Mouse (Mus musculus) heart, adult 2 months (tissue): ENCODE results near the gene Otop2. TPM values are rescaled to one million over a fixed set of nuclear protein-coding genes. Genes with fewer than 3 reads are reported as not detected.
A peak's percentile ranks its signal among the peaks of the same experiment; 100 is the strongest.

Experiments used
- DNase-seq, 2 experiments: peaks; one replicate each; pipeline ENCODE4 v3.0.0; 2021
- H3K27ac ChIP-seq: fragments of 200-600 bp; 2 replicates; pipeline ENCODE4 v1.8.1; 2022
- H3K27me3 ChIP-seq: fragments of 200-500 bp; 2 replicates; pipeline ENCODE4 v1.6.1; 2012; ENCODE audit warnings: mild to moderate bottlenecking, low read length, inconsistent platforms, mixed read lengths; ENCODE audit not compliant: control insufficient read depth, insufficient read depth
- H3K36me3 ChIP-seq: fragments of 200-500 bp; 2 replicates; pipeline ENCODE4 v1.6.1; 2012; ENCODE audit warnings: low read length, inconsistent platforms; ENCODE audit not compliant: control insufficient read depth, insufficient read depth
- H3K4me1 ChIP-seq: fragments of 200-500 bp; 2 replicates; pipeline ENCODE4 v1.6.1; 2011; ENCODE audit warnings: low read length; ENCODE audit not compliant: control insufficient read depth, insufficient read depth
- H3K4me3 ChIP-seq: fragments of 200-600 bp; 2 replicates; pipeline ENCODE4 v1.8.1; 2022
- H3K79me2 ChIP-seq: fragments of 200-500 bp; replicated peaks from 2 replicates; pipeline ENCODE4 v1.6.1; 2012; ENCODE audit warnings: mild to moderate bottlenecking, inconsistent platforms, low read length, moderate library complexity, mixed read lengths; ENCODE audit not compliant: control insufficient read depth, insufficient read depth
- H3K9ac ChIP-seq: fragments of 200-500 bp; 2 replicates; pipeline ENCODE4 v1.6.1; 2012; ENCODE audit warnings: low read depth, mild to moderate bottlenecking, control low read depth, inconsistent platforms, low read length, mixed read lengths
- CTCF ChIP-seq: fragments of 200-600 bp; IDR thresholded peaks from 2 replicates; pipeline ENCODE4 v1.8.1; 2022; ENCODE audit warnings: antibody characterized with exemption, mild to moderate bottlenecking, moderate library complexity
- EP300 ChIP-seq: fragments of 200-500 bp; IDR thresholded peaks from 2 replicates; pipeline ENCODE4 v1.6.1; 2011; ENCODE audit warnings: low read depth, low read length, control low read depth; ENCODE audit not compliant: insufficient read depth
- POLR2A ChIP-seq: fragments of 200-500 bp; IDR thresholded peaks from 2 replicates; pipeline ENCODE4 v1.6.1; 2011; ENCODE audit warnings: mild to moderate bottlenecking, low read depth, low read length, control low read depth; ENCODE audit not compliant: insufficient read depth
- WGBS: fragments of 180-500 bp; shearing (Covaris S2); methylation state at CpG from one replicate; pipeline ENCODE4 v1.1.7; 2018; 5-methylcytosine and 5-hydroxymethylcytosine counted together
- intact Hi-C: fragments of 180-260 bp; cut with DNase I; formaldehyde crosslinking; loops from one replicate; pipeline ENCODE4 v1.15.1; 2025
- polyA plus RNA-seq: library from polyadenylated mRNA; depleted of rRNA; stranded (reverse); fragments of >200 nt; gene quantifications from 2 replicates; pipeline ENCODE4 v1.2.3, GENCODE M21; 2012; rRNA removed
- total RNA-seq, 2 experiments: library from RNA; stranded (reverse); gene quantifications; 2 replicates each; pipeline ENCODE4 v1.2.3; 2021

The Otop2 gene
- total and polyA plus RNA-seq, 3 experiments = not detected

GRCm38 (mm10) chr11:115377254-115377653 is 70.3 kb downstream of the Otop2 start:
- Histone ChIP-seq H3K9ac (no peak overlapping the region), H3K36me3 (no peaks in the 10 kb centered on the region), H3K27ac (no peak overlapping the region), H3K27me3 (no peaks in the 10 kb centered on the region), H3K4me1 (peaks cover 4% of the 10 kb centered on the region), H3K79me2 (no peaks in the 10 kb centered on the region), H3K4me3 (no peak overlapping the region)
- WGBS = 94% methylated on average over 4 of the region's 4 CpGs
- DNase-seq = no peak
- intact Hi-C loops = no loop called here
- TF ChIP-seq EP300 = no peak
- no peak for TF ChIP-seq CTCF

- H3K27ac ChIP-seq = no peak overlapping the region
- TF ChIP-seq POLR2A = no peak
- peak; percentile 16 for TF ChIP-seq CTCF
- H3K4me3 ChIP-seq = no peak overlapping the region
- H3K4me1 ChIP-seq = peaks cover 6% of the 10 kb centered on the region
- H3K36me3 ChIP-seq = no peaks in the 10 kb centered on the region
- no peak for DNase-seq
- no peaks in the 10 kb centered on the region for H3K79me2 ChIP-seq
- WGBS = 91% methylated on average over 7 of the region's 7 CpGs
- intact Hi-C loops = no loop called here
- no peaks in the 10 kb centered on the region for H3K27me3 ChIP-seq
- H3K9ac ChIP-seq = no peak overlapping the region
Measured at GRCm38 (mm10) chr11:115377854-115378253, 70.9 kb downstream of the Otop2 start.

- intact Hi-C loops = no loop called here
- no peak for TF ChIP-seq POLR2A
- 23% methylated on average over 9 of the region's 9 CpGs for WGBS
- Histone ChIP-seq H3K27ac (peak overlapping the region; percentile 84), H3K79me2 (no peaks in the 10 kb centered on the region), H3K27me3 (no peaks in the 10 kb centered on the region), H3K4me1 (peaks cover 6% of the 10 kb centered on the region), H3K36me3 (no peaks in the 10 kb centered on the region), H3K4me3 (peak overlapping the region; percentile 76), H3K9ac (peak overlapping the region; percentile 4; the same call in 1 of the 2 replicates)
- no peak for DNase-seq
Measured at GRCm38 (mm10) chr11:115381276-115381675, 74.3 kb downstream of the Otop2 start.

Other genes starting within 250 kb of the Otop2 start
- under 1 TPM; 0.45 to 0.50 TPM for gene Cd300e, start 245.0 kb upstream of the Otop2 start, total RNA-seq
- gene Cd300e, start 245.0 kb upstream of the Otop2 start, polyA plus RNA-seq = 0.18 and 0.47 TPM in 2 replicates
- gene Rab37, start 215.7 kb upstream of the Otop2 start, total RNA-seq = under 1 TPM; 0.31 to 0.32 TPM
- 1.1 and 1.3 TPM in 2 replicates for gene Rab37, start 215.7 kb upstream of the Otop2 start, polyA plus RNA-seq
- gene Cd300lf, start 173.2 kb upstream of the Otop2 start, total RNA-seq = under 1 TPM; 0.11 to 0.60 TPM
- 0.38 and 1.00 TPM in 2 replicates for gene Cd300lf, start 173.2 kb upstream of the Otop2 start, polyA plus RNA-seq
- 10 to 100 TPM in 1 of 2 experiments, 1 to 10 TPM in 1; 8.1 to 10.1 TPM for gene Slc9a3r1, start 143.8 kb upstream of the Otop2 start, total RNA-seq
- 8.9 and 9.7 TPM in 2 replicates for gene Slc9a3r1, start 143.8 kb upstream of the Otop2 start, polyA plus RNA-seq
- 10 to 100 TPM in 1 of 2 experiments, 1 to 10 TPM in 1; 8.8 to 11.6 TPM for gene Tmem104, start 119.7 kb upstream of the Otop2 start, total RNA-seq
- 8.6 and 9.9 TPM in 2 replicates for gene Tmem104, start 119.7 kb upstream of the Otop2 start, polyA plus RNA-seq
- 10 to 100 TPM; 18.5 to 23.6 TPM for gene Nat9, start 119.3 kb upstream of the Otop2 start, total RNA-seq
- 20.2 and 31.5 TPM in 2 replicates for gene Nat9, start 119.3 kb upstream of the Otop2 start, polyA plus RNA-seq
- gene Grin2c, start 39.9 kb upstream of the Otop2 start, total RNA-seq = under 1 TPM; 0.25 to 0.26 TPM
- gene Grin2c, start 39.9 kb upstream of the Otop2 start, polyA plus RNA-seq = 1.6 and 2.0 TPM in 2 replicates
- gene Fdxr, start 30.1 kb upstream of the Otop2 start, total RNA-seq = 1 to 10 TPM; 7.1 to 8.8 TPM
- 8.4 and 8.7 TPM in 2 replicates for gene Fdxr, start 30.1 kb upstream of the Otop2 start, polyA plus RNA-seq
- 1 to 10 TPM; 1.6 to 1.8 TPM for gene Fads6, start 9.5 kb upstream of the Otop2 start, total RNA-seq
- 1.9 and 2.0 TPM in 2 replicates for gene Fads6, start 9.5 kb upstream of the Otop2 start, polyA plus RNA-seq
- under 1 TPM in 1 of 2 experiments, not detected in 1; 0.07 TPM for gene Ush1g, start 14.9 kb downstream of the Otop2 start, total RNA-seq
- 0.10 and 0.18 TPM in 2 replicates for gene Ush1g, start 14.9 kb downstream of the Otop2 start, polyA plus RNA-seq
- not detected for gene Otop3, start 27.6 kb downstream of the Otop2 start, total RNA-seq
- gene Otop3, start 27.6 kb downstream of the Otop2 start, polyA plus RNA-seq = not detected in 2 replicates
- 1 to 10 TPM; 3.0 to 5.1 TPM for gene Hid1, start 60.6 kb downstream of the Otop2 start, total RNA-seq
- 6.1 and 7.3 TPM in 2 replicates for gene Hid1, start 60.6 kb downstream of the Otop2 start, polyA plus RNA-seq
- 1 to 10 TPM; 4.5 TPM for gene Cdr2l, start 74.8 kb downstream of the Otop2 start, total RNA-seq
- gene Cdr2l, start 74.8 kb downstream of the Otop2 start, polyA plus RNA-seq = 6.2 and 6.7 TPM in 2 replicates
- gene Mrpl58, start 96.6 kb downstream of the Otop2 start, total RNA-seq = 100 to 1,000 TPM; 144 to 159 TPM
- 82.7 and 104 TPM in 2 replicates for gene Mrpl58, start 96.6 kb downstream of the Otop2 start, polyA plus RNA-seq
- gene Atp5h, start 112.8 kb downstream of the Otop2 start, total RNA-seq = 1,000 to 10,000 TPM; 1,964 to 2,328 TPM
- 830 and 1,376 TPM in 2 replicates for gene Atp5h, start 112.8 kb downstream of the Otop2 start, polyA plus RNA-seq
- 10 to 100 TPM; 26.6 to 30.0 TPM for gene Kctd2, start 113.0 kb downstream of the Otop2 start, total RNA-seq
- gene Kctd2, start 113.0 kb downstream of the Otop2 start, polyA plus RNA-seq = 22.9 and 31.9 TPM in 2 replicates
- under 1 TPM in 1 of 2 experiments, not detected in 1; 0.13 TPM for gene Trim80, start 133.4 kb downstream of the Otop2 start, total RNA-seq
- gene Trim80, start 133.4 kb downstream of the Otop2 start, polyA plus RNA-seq = 0.33 TPM in 1 of 2 replicates, not detected in the other
- not detected for gene Slc16a5, start 155.3 kb downstream of the Otop2 start, total RNA-seq
- 0.06 and 0.18 TPM in 2 replicates for gene Slc16a5, start 155.3 kb downstream of the Otop2 start, polyA plus RNA-seq
- 1 to 10 TPM; 1.9 to 2.7 TPM for gene Armc7, start 168.5 kb downstream of the Otop2 start, total RNA-seq
- 2.3 and 3.3 TPM in 2 replicates for gene Armc7, start 168.5 kb downstream of the Otop2 start, polyA plus RNA-seq
- 10 to 100 TPM; 10.9 to 12.9 TPM for gene Nt5c, start 184.7 kb downstream of the Otop2 start, total RNA-seq
- 11.7 and 12.4 TPM in 2 replicates for gene Nt5c, start 184.7 kb downstream of the Otop2 start, polyA plus RNA-seq
- gene Jpt1, start 207.2 kb downstream of the Otop2 start, total RNA-seq = 100 to 1,000 TPM; 110 TPM
- gene Jpt1, start 207.2 kb downstream of the Otop2 start, polyA plus RNA-seq = 116 and 124 TPM in 2 replicates
- gene Sumo2, start 229.1 kb downstream of the Otop2 start, total RNA-seq = 100 to 1,000 TPM; 168 to 177 TPM
- 64.7 and 126 TPM in 2 replicates for gene Sumo2, start 229.1 kb downstream of the Otop2 start, polyA plus RNA-seq